Comparison of ENCODE assay signal across 8 mouse cellular contexts in the genomic region with DNA sequence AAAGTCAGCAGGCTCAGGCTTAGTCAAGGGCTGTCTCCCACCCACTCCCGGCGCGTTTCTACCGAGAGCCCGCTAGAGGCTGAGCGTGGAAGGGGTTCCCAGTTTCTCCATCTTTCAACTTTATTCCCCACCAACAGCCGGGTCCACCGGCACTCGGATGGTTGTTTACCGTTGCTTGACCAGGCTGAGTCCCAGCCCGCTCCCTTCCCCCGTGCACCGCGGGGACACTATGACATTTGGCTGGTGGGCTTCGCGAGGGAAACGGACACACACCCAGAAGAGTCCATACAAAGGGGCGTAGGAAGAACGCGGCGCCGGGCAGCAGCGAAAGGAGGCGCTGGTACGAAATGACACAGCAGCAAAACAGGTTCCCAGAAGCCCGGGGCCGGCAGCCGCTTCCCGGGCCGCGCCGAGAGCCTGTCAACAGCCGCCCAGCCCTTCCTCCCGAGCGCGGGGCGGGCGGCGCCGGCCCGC. TPM values are rescaled to one million over a fixed set of nuclear protein-coding genes. Genes with fewer than 3 reads are reported as not detected.
DNase-seq lines count a peak whose midpoint lies in the region; ATAC-seq lines count a peak whose summit lies in the region.

No protein-coding gene starts in this region.

- H3K4me2 ChIP-seq in heart, embryonic 11.5 days = peak overlapping the region; percentile 91
- H3K4me2 ChIP-seq in lung, embryonic 15.5 days = peak overlapping the region; percentile 90

- ATAC-seq in heart, embryonic 11.5 days (replicated peaks; ENCODE audit: insufficient number of reproducible peaks, low FRiP score, low TSS enrichment) = no peak; the same call in 1 of the 2 replicates
- peak; percentile 15; the same call in 1 of the 2 replicates for ATAC-seq in lung, embryonic 15.5 days (ENCODE audit: borderline replicate concordance, extremely low read depth, low FRiP score, low TSS enrichment)

- H3K9ac ChIP-seq in heart, embryonic 11.5 days (ENCODE audit: low read depth, low read length) = peak overlapping the region; percentile 75
- peak overlapping the region; percentile 59 for H3K9ac ChIP-seq in lung, embryonic 15.5 days

- H3K9me3 ChIP-seq in heart, embryonic 11.5 days (replicated peaks; ENCODE audit: control insufficient read depth, low read length) = no peaks in the 10 kb centered on the region
- H3K9me3 ChIP-seq in lung, embryonic 15.5 days = no peaks in the 10 kb centered on the region

- H3K27me3 ChIP-seq in heart, embryonic 11.5 days (ENCODE audit: control insufficient read depth, insufficient read depth, low read length) = no peaks in the 10 kb centered on the region
- H3K27me3 ChIP-seq in lung, embryonic 15.5 days = no peaks in the 10 kb centered on the region

- peak overlapping the region; percentile 88 for H3K4me3 ChIP-seq in heart, embryonic 11.5 days (ENCODE audit: low read depth, low read length)
- H3K4me3 ChIP-seq in lung, embryonic 15.5 days = peak overlapping the region; percentile 67

- WGBS in heart, embryonic 11.5 days (ENCODE audit: insufficient replicate concordance) = under 1% methylated on average over 39 of the region's 41 CpGs
- under 1% methylated on average over 40 of the region's 41 CpGs for WGBS in lung, embryonic 15.5 days

- H3K36me3 ChIP-seq in heart, embryonic 11.5 days (ENCODE audit: control insufficient read depth, insufficient read depth, low read length) = no peaks in the 10 kb centered on the region
- H3K36me3 ChIP-seq in lung, embryonic 15.5 days = no peaks in the 10 kb centered on the region

- DNase-seq in CD4-positive helper T cell, adult 2 months (ENCODE audit: low read depth, low spot score) = peak; percentile 70
- peak; percentile 30 to 41 for DNase-seq in adrenal gland, adult 18-20 months (ENCODE audit: low spot score in 2 of 2)
- peak; percentile 72 for DNase-seq in embryo, embryonic 11 days
- peak; percentile 14 to 47 for DNase-seq in kidney, postnatal 25 days
- peak; percentile 12 for DNase-seq in ovary, postnatal 14 days (ENCODE audit: low spot score)
- DNase-seq in thymus, postnatal 25 days = peak; percentile 61

- peaks cover 12% of the 10 kb centered on the region; the same call in 1 of the 2 replicates for H3K4me1 ChIP-seq in heart, embryonic 11.5 days (ENCODE audit: control insufficient read depth, insufficient read depth, low read length)
- peaks cover 20% of the 10 kb centered on the region for H3K4me1 ChIP-seq in lung, embryonic 15.5 days

- peak overlapping the region; percentile 82 for H3K27ac ChIP-seq in heart, embryonic 11.5 days (ENCODE audit: low read depth, low read length)
- peak overlapping the region; percentile 68 for H3K27ac ChIP-seq in lung, embryonic 15.5 days

RNA-seq across cellular contexts. Expression of a gene that starts 0.6 kb away (rescaled TPM):
- total RNA-seq in adrenal gland, adult 18-20 months (2021) = 10 to 100 TPM in 1 of 2 experiments, 1 to 10 TPM in 1; 8.0 to 10.7 TPM
- 13.0 and 14.1 TPM in 2 replicates for polyA plus RNA-seq in heart, embryonic 11.5 days (2014; fragmentation: Nextera tagmentation; extraction: Ambion mirVana)
- 12.5 and 14.3 TPM in 2 replicates for polyA plus RNA-seq in lung, embryonic 15.5 days (2015; fragmentation: Nextera tagmentation; extraction: Ambion mirVana)

RNA-seq across cellular contexts. Expression of a gene that starts 18.2 kb away (rescaled TPM):
- 10 to 100 TPM; 70.5 to 71.4 TPM for total RNA-seq in adrenal gland, adult 18-20 months (2021)
- 165 and 180 TPM in 2 replicates for polyA plus RNA-seq in heart, embryonic 11.5 days (2014; fragmentation: Nextera tagmentation; extraction: Ambion mirVana)
- polyA plus RNA-seq in lung, embryonic 15.5 days (2015; fragmentation: Nextera tagmentation; extraction: Ambion mirVana) = 187 and 190 TPM in 2 replicates

Comparison
In these comparisons a context has a peak if more than half of its experiments do, and no peak if none do; other contexts are left out.
1. DNase-seq: peak in every context shown above with its lines; median percentile 72 in embryo, embryonic 11 days; 70 in CD4-positive helper T cell, adult 2 months; 61 in thymus, postnatal 25 days; 36 in adrenal gland, adult 18-20 months; 30 in kidney, postnatal 25 days; 12 in ovary, postnatal 14 days.